Comparison of ENCODE assay signal across 13 mouse cellular contexts in the genomic region with DNA sequence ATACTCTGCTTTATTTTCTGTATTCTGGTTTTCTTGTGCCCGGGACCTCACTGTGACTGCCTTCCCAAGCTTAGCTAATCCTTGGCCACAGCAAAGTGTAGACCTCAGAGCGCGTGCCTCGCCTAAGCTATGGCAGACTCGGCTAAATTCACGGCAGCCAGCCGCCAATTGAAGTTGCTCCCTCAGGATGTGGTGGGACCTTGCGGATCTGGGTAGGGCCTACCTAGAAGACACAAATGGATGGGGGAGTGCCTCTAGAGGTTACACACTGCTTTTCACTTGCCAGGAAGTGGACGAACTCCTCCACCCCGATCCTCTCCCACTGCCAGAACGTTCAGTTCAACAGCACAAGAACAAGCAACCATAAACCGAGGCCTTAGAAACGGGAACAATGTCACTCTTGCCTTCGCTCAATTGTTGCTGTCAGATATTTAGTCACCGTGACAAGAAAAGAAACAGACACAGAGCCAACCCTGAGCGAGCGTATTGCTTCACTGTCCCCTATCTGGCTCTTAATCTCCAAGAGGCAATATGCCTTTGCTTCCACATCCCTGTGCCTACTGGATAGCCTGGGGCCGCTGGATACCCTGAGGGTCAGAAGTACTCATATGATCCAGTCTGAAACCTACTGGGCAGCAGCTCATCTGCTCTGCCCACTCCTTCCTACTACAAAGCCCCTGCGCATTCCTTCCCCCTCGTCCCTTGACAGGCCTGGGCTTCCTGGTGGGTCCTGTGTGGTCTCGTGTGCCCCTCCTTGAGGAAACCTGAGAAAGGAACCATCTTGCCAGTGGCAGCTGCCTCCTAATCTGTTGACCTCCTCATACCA.
DNase-seq lines count a peak whose midpoint lies in the region; ATAC-seq lines count a peak whose summit lies in the region.
"Had no signal": no experiment of that assay in that cellular context is flagged by ENCODE, and none has a peak within 500 bp of the region (broad histone marks: within the 10 kb centered on the region; RNA-seq: fewer than 3 reads in every experiment).

No protein-coding gene starts in this region.

- H3K4me3 ChIP-seq in heart, embryonic 12.5 days: no peak overlapping the region
- H3K4me3 ChIP-seq in heart, embryonic 16.5 days (ENCODE audit: low read length): no peak overlapping the region
- H3K4me3 ChIP-seq: hindbrain, embryonic 13.5 days; midbrain, embryonic 12.5 days had no signal

- no peaks in the 10 kb centered on the region for H3K9me3 ChIP-seq in heart, embryonic 12.5 days (replicated peaks)
- H3K9me3 ChIP-seq in heart, embryonic 16.5 days (replicated peaks; ENCODE audit: control insufficient read depth, low read length): no peaks in the 10 kb centered on the region
- H3K9me3 ChIP-seq: hindbrain, embryonic 13.5 days; midbrain, embryonic 12.5 days had no signal

- WGBS in heart, embryonic 12.5 days: 53% methylated on average over 21 of the region's 21 CpGs
- WGBS in heart, embryonic 16.5 days: 59% methylated on average over 21 of the region's 21 CpGs

- no peaks in the 10 kb centered on the region for H3K27me3 ChIP-seq in heart, embryonic 12.5 days (replicated peaks)
- H3K27me3 ChIP-seq in heart, embryonic 16.5 days (ENCODE audit: control insufficient read depth, insufficient read depth, low read length): no peaks in the 10 kb centered on the region
- H3K27me3 ChIP-seq: hindbrain, embryonic 13.5 days; midbrain, embryonic 12.5 days had no signal

- H3K9ac ChIP-seq in heart, embryonic 12.5 days: 0 out of 2 replicates have a peak overlapping the region, but pooled peaks have one; percentile 7
- 0 out of 2 replicates have a peak overlapping the region, but pooled peaks have one; percentile 2 for H3K9ac ChIP-seq in heart, embryonic 16.5 days (ENCODE audit: low read length)
- H3K9ac ChIP-seq: hindbrain, embryonic 13.5 days; liver, postnatal 0 days; midbrain, embryonic 12.5 days had no signal

- DNase-seq in heart, postnatal 14 days: no peak
- DNase-seq in R1 (ENCODE audit: low read depth, low spot score) (peak; percentile 21), liver (no peak)
- no peak for DNase-seq in right cerebral cortex, postnatal 10 days (ENCODE audit: low spot score in 2 of 2)
- DNase-seq in ovary, postnatal 14 days (ENCODE audit: low spot score): no peak
- DNase-seq: kidney, postnatal 14 days; liver, postnatal 0 days had no signal

- H3K36me3 ChIP-seq in heart, embryonic 12.5 days: no peaks in the 10 kb centered on the region
- no peaks in the 10 kb centered on the region for H3K36me3 ChIP-seq in heart, embryonic 16.5 days (ENCODE audit: control insufficient read depth, insufficient read depth)
- H3K36me3 ChIP-seq: hindbrain, embryonic 13.5 days; midbrain, embryonic 12.5 days had no signal

- peak overlapping the region; percentile 25; the same call in 1 of the 2 replicates for H3K4me2 ChIP-seq in heart, embryonic 12.5 days
- H3K4me2 ChIP-seq in heart, embryonic 16.5 days (ENCODE audit: low read depth, low read length): peak overlapping the region; percentile 18; the same call in 1 of the 2 replicates
- H3K4me2 ChIP-seq: hindbrain, embryonic 13.5 days; midbrain, embryonic 12.5 days had no signal

- peaks cover 31% of the 10 kb centered on the region for H3K4me1 ChIP-seq in heart, embryonic 12.5 days (replicated peaks)
- peaks cover 9% of the 10 kb centered on the region for H3K4me1 ChIP-seq in heart, embryonic 16.5 days (ENCODE audit: control insufficient read depth, insufficient read depth, low read length)
- H3K4me1 ChIP-seq: hindbrain, embryonic 13.5 days; midbrain, embryonic 12.5 days had no signal

- ATAC-seq in heart, embryonic 12.5 days (ENCODE audit: insufficient number of reproducible peaks, low FRiP score): peak; percentile 22; the same call in 1 of the 2 replicates
- no peak for ATAC-seq in heart, embryonic 16.5 days (replicated peaks; ENCODE audit: extremely low read depth, insufficient read depth, low FRiP score)
- 0 out of 2 replicates have a peak, but pooled peaks have one; percentile 16 for ATAC-seq in monocyte, adult 5-6 weeks (replicated peaks; ENCODE audit: insufficient number of reproducible peaks, low FRiP score, low TSS enrichment, poor library complexity, severe bottlenecking)
- ATAC-seq: forebrain, embryonic 14.5 days; liver, postnatal 0 days had no signal

- intact Hi-C loops in heart, postnatal 14 days (cut with DNase I): loop anchor here (5.0 kb wide), 1 partner anchor 34 kb away; no protein-coding TSS in a partner anchor

- H3K27ac ChIP-seq in heart, embryonic 12.5 days (ENCODE audit: poor library complexity, severe bottlenecking): peak overlapping the region; percentile 57
- peak overlapping the region; percentile 25 for H3K27ac ChIP-seq in heart, embryonic 16.5 days (ENCODE audit: low read length)
- H3K27ac ChIP-seq: hindbrain, embryonic 13.5 days; midbrain, embryonic 12.5 days had no signal
